Mouse (Mus musculus) urinary bladder, postnatal 10 days (tissue): ENCODE measurements around the gene Sirt3.
"Not testable (repeated sequence)": the region's sequence is repeated elsewhere in the genome, so short reads cannot be mapped to it uniquely, and the experiment has no call there.

ENCODE experiments used
- DNase-seq: peaks from one replicate; pipeline ENCODE4 v3.0.0; 2022; ENCODE audit warnings: low spot score

Gene Sirt3

DNA sequence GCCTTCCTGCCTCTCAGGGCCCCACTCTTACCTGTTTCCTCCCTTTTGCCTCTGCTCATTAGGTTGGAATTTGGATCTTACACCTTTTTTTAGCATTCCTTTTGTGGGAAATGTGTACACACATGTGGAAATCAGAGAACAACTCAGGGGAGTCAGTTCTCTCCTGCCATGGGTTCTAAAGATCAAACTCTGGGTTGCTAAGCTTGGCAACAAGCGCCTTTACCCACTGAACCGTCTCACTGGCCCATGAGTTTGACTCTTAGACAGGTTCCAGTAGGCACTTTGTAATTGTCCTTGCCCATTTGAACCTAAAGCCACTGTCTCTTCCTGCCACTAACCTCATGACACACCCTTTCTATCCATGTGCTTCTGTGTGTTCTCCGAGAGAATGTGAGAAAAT lies 12.5 kb upstream of the Sirt3 start:
- no peak for DNase-seq

DNA sequence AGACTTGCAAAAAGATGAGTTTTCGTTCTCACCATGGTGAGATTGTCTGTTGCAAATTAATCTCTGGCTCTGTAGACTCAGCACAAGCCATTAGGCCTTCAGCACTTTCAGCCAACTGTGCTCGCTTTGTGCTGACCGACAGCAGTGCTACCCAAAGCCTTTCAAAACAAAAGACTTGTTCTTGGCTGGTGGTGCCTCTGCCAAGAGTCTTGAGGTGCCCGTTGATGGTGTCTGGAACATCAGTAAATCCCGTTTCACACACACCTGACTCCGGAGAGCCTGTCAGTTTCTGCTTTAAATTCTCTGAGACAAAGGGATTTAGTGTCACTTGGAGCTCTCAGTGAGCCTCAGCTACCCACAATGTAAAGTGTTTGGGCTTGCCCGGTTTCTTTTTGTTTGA lies 11.9 kb upstream of the Sirt3 start:
- DNase-seq, result no peak

DNA sequence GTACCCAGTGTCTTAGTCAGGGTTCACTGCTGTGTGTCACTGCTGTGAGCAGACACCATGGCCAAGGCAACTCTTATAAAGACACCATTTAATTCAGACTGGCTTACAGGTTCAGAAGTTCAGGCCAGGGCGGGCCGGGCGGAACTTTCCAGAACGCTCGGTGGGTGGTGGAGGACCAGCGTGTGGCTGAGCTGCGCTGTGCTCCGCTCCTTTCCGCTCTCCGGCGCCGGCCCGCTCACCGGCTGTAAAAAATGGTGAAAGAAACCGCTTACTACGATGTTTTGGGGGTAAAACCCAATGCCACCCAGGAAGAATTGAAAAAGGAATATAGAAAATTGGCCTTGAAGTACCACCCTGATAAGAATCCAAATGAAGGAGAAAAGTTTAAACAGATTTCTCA lies 8.5 kb upstream of the Sirt3 start:
- not testable (repeated sequence) for DNase-seq

- no peak for DNase-seq
Measured at GRCm38 (mm10) chr7:140882469-140882803, 327 bp upstream of the Sirt3 start.

DNA sequence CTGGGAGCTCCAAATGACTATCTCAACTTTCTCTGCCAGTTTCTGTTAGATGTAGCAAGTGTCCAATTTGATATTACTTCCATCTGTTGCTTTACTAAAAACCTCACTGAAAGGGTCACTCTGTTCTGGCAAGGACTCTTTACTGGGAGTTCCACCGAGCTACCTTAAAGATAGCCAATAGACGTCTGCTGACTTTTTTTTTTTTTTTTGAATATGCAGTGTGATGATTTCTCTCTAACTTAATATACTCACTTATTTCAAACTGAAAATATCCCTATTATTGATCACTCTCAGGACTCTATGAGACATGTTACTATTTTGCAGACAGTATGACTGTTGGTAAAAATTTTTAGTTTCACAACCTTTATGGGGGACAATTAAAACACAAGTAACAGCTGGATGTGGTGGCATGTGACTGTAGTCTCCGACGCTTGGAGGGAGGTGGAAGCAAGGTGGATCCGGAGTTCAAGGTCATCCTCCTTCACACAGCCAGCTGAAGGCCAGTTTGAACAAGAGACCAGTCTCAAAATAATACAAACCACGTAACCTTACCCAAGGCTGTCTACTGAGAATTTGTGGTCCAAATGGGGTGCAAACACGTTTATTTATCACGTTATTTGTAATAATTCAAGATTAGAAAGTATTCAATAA lies 1.1 kb downstream of the Sirt3 start:
- DNase-seq, result no peak

- DNase-seq, result no peak
Measured at GRCm38 (mm10) chr7:140880419-140880818, 1.7 kb downstream of the Sirt3 start.

DNA sequence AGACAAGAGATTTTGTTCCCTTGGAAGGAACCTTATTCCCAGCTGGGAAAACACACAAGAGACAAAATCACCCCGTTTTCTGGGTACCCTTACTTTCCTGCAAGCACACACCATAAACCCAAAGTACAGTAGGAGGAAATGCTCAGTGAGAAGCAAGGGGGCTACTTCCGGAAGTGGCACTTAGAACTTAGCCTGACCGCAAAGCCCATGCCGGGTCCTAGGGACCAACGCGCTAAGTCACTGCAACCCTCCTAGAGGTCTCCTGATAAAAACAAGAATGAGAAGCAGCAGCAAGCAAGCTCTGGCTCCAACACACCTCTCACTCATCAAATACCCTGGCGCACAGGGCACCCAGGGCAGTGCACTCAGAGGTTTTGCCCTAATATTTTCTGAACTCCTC lies 2.8 kb downstream of the Sirt3 start:
- DNase-seq, result no peak

DNA sequence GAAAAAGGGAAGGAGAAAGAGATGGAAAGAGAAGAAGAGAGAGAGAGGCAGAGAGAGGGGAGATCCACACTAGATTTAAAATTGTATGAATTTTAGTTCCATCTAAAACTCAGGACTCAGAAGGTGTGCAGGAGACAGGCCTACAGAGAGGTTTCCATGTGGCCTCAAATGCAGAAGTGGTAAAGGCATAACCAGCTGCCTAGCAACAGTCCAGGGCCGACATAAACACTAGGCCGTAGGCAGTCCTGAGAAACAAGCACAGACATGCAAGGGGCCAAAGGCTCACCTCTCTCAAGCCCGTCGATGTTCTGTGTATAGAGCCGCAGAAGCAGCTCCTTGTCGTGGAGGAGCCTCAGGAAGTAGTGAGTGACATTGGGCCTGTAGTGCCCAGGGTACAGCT lies 4.7 kb downstream of the Sirt3 start:
- no peak for DNase-seq

- no peak for DNase-seq
Measured at GRCm38 (mm10) chr7:140874224-140874623, 7.9 kb downstream of the Sirt3 start.

- no peak for DNase-seq
Measured at GRCm38 (mm10) chr7:140864761-140865160, 17.3 kb downstream of the Sirt3 start.

GRCm38 (mm10) chr7:140860728-140861127 lies 21.4 kb downstream of the Sirt3 start:
- DNase-seq, result no peak

- DNase-seq, result no peak
Measured at GRCm38 (mm10) chr7:140859997-140860396, 22.1 kb downstream of the Sirt3 start.

- no peak for DNase-seq
Measured at GRCm38 (mm10) chr7:140858746-140859145, 23.4 kb downstream of the Sirt3 start.

- no peak for DNase-seq
Measured at GRCm38 (mm10) chr7:140857550-140858505, 24.3 kb downstream of the Sirt3 start, which contains the start of gene Bet1l. TSS of gene Bet1l (minus strand) at chr7:140857577.

- DNase-seq, result peak; percentile 63
Measured at GRCm38 (mm10) chr7:140856785-140857549, 25.1 kb downstream of the Sirt3 start, which contains the start of gene Ric8a. TSS of gene Ric8a (plus strand) at chr7:140856957.

DNA sequence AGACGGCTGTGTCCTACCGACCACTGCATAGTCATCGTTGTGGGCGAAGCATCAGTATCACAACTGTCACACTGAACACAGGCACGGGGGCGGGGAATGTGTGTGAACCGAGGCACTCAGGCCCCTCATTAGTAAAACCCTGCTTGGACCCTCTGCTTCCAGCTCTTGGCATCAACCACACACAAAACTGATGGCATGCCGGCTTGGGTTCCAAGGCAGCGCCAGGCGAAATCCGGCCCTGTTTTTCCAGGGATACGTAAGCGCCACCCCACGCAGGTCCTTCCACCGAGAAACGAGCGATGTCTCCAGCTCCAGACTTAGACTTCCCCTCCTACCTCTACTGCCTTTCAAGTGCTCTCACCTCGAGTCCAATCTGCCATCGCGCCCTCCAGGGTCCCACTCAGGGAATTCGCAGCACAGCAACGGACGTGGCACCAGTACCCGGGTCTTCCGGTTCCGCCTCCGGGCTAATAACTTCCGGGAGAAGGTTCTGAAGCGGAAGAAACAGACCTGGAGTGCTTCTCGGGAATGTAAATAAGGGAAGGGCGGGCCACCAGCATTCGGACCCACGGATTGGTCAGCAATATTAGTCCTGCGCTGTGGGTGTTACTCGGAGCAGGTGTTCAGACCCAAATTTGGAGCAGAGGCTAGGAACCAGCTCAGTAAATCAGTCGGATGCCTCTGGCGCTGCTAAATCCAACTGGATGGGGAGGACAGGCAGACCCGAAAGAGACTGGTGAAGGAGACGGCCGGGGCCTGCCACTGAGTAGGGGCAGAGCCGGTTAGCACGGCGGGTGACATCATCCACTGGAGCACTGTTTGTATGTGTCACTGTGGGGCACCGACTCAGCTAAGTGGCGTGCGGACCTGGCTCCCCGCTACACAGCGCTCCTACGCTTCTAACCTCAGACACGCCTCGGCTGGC lies 26.0 kb downstream of the Sirt3 start, which contains the start of gene Gm45785:
Gm45785 (minus strand) TSS at position 472 of the 925 bp plus-strand sequence.
- peak; percentile 48 for DNase-seq

DNA sequence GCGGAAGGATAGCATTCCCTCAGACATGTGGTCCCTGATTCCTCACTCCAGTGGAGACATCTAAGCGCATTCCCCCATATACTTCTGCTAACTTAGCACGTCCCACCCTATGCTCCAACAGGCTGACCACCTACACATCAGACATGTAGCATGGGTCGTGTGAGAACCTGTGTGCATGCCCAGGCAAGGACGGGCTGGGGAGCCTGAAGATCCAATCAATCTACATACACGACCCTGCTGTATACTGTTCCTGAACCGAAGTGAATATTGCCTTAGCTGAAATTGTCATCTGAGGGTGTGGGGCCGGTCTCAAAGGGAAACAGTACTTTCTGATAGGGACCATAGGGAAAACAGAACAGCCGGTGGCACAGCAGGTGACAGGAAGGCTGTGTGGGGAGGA lies 26.9 kb downstream of the Sirt3 start:
- no peak for DNase-seq

GRCm38 (mm10) chr7:140854483-140854882 lies 27.6 kb downstream of the Sirt3 start:
- no peak for DNase-seq

DNA sequence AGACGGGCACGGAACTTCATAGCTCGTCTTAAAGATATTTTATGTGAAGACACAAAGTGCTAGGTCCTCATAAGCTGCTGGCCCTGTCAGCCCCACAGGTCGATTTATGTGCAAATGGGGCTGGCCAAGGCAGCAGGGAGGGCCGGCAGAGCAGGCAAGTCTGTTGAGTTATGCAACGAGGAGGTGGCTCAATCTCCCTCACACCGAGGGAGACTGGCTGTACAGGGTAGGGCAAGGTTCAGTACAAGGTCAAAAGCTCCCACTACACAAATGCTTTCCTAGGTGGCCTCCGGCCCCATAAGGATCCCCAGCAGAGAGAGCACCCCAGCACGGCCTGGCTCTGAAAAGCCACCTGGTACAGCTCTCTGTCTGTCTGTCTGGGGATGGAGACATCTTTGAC lies 28.7 kb downstream of the Sirt3 start:
- no peak for DNase-seq

DNA sequence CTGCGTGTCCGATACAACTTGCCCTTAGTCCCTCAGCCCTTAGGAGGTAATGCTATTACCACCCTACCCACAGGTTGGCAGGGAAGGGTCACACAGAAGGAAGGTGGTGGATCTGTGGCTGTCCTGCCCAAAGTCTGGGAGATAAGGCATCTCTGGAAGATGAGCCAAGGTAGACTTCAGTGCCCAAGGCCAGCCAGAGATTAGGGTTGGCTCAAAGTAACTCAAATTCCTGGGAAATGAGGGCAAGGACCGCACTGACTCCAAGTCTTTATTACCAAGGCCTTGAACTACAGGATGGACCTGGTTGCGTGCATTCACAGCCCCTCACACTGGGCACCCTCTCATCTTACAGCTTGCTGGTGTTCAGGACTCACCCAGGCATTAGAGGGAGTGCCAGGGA lies 30.2 kb downstream of the Sirt3 start:
- DNase-seq, result no peak

DNA sequence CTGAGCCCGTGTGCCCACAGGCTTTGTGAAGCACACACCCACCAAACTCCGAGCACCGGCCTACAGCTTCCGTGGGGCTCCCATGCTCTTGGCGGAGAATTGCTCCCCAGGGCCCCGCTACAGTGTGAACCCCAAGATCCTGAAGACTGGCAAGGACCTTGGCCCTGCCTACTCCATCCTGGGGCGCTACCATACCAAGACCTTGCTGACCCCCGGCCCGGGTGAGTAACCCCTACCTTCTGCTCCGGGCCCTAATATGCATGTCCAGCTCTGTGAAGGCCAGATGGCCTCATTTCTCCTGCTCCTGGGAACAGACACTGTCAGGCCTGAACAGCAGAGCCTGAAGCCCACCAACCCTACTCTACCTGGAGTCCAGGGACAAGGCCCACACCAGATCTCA lies 33.5 kb downstream of the Sirt3 start:
- no peak for DNase-seq
